Mouse (Mus musculus): Measurements from ENCODE around the gene Gm9837. TPM values are rescaled to one million over a fixed set of nuclear protein-coding genes. Genes with fewer than 3 reads are reported as not detected.

Gene Gm9837
- polyA plus RNA-seq, 1 experiment from 2014 or later, result not detected

Other genes starting within 250 kb of the Gm9837 start
- gene Hspa4, start 170.0 kb downstream of the Gm9837 start, polyA plus RNA-seq (2016; fragmentation: Nextera tagmentation; extraction: Ambion mirVana), result 101 and 103 TPM in 2 replicates
- gene Zcchc10, start 145.8 kb downstream of the Gm9837 start, polyA plus RNA-seq (2016; fragmentation: Nextera tagmentation; extraction: Ambion mirVana), result 18.3 and 19.8 TPM in 2 replicates
- gene Aff4, start 119.6 kb downstream of the Gm9837 start, polyA plus RNA-seq (2016; fragmentation: Nextera tagmentation; extraction: Ambion mirVana), result 18.8 and 19.8 TPM in 2 replicates
- gene Leap2, start 47.3 kb downstream of the Gm9837 start, polyA plus RNA-seq (2016; fragmentation: Nextera tagmentation; extraction: Ambion mirVana), result 5.3 and 5.4 TPM in 2 replicates
- gene Uqcrq, start 39.6 kb downstream of the Gm9837 start, polyA plus RNA-seq (2016; fragmentation: Nextera tagmentation; extraction: Ambion mirVana), result 641 and 664 TPM in 2 replicates
- 0.21 and 0.33 TPM in 2 replicates for gene Gdf9, start 39.5 kb downstream of the Gm9837 start, polyA plus RNA-seq (2016; fragmentation: Nextera tagmentation; extraction: Ambion mirVana)
- gene Gm10447, start 13.4 kb downstream of the Gm9837 start, polyA plus RNA-seq (2016; fragmentation: Nextera tagmentation; extraction: Ambion mirVana), result 0.05 and 0.10 TPM in 2 replicates
- gene Shroom1, start 13.3 kb downstream of the Gm9837 start, polyA plus RNA-seq (2016; fragmentation: Nextera tagmentation; extraction: Ambion mirVana), result 1.9 and 2.0 TPM in 2 replicates
- 0.14 and 0.48 TPM in 2 replicates for gene Gm9945, start 9.7 kb upstream of the Gm9837 start, polyA plus RNA-seq (2016; fragmentation: Nextera tagmentation; extraction: Ambion mirVana)
- 9.8 and 10.1 TPM in 2 replicates for gene Sowaha, start 9.8 kb upstream of the Gm9837 start, polyA plus RNA-seq (2016; fragmentation: Nextera tagmentation; extraction: Ambion mirVana)
- gene Sept8, start 48.8 kb upstream of the Gm9837 start, polyA plus RNA-seq (2016; fragmentation: Nextera tagmentation; extraction: Ambion mirVana), result 33.5 and 34.3 TPM in 2 replicates
- gene Kif3a, start 96.9 kb upstream of the Gm9837 start, polyA plus RNA-seq (2016; fragmentation: Nextera tagmentation; extraction: Ambion mirVana), result 13.7 and 14.5 TPM in 2 replicates
- gene Il4, start 148.2 kb upstream of the Gm9837 start, polyA plus RNA-seq (2016; fragmentation: Nextera tagmentation; extraction: Ambion mirVana), result 0.81 TPM in 2 replicates
- gene Il13, start 164.2 kb upstream of the Gm9837 start, polyA plus RNA-seq (2016; fragmentation: Nextera tagmentation; extraction: Ambion mirVana), result not detected in 2 replicates
- 25.6 TPM in 2 replicates for gene Rad50, start 236.8 kb upstream of the Gm9837 start, polyA plus RNA-seq (2016; fragmentation: Nextera tagmentation; extraction: Ambion mirVana)

Data from liver, embryonic 12.5 days (tissue).